Mouse (Mus musculus) forebrain, embryonic 14.5 days (tissue): ENCODE data around the gene Ralgps2. TPM values are rescaled to one million over a fixed set of nuclear protein-coding genes. Genes with fewer than 3 reads are reported as not detected.

Experiments used
- ATAC-seq: fragments of 200-750 bp; cut with Nextera tagmentation; 2 replicates; pipeline ENCODE4 v1.8.0; 2017; ENCODE audit warnings: mild to moderate bottlenecking, moderate library complexity
- DNase-seq: peaks from one replicate; pipeline ENCODE4 v3.0.0-alpha.2; 2015; ENCODE audit warnings: low spot score
- H3K27ac ChIP-seq: fragments of 300-500 bp; sonication (generic); 2 replicates; pipeline ENCODE4 v1.5.1; 2014; ENCODE audit warnings: low read depth, mild to moderate bottlenecking, control low read depth, low read length, moderate library complexity
- H3K27me3 ChIP-seq: fragments of 300-500 bp; sonication (generic); replicated peaks from 2 replicates; pipeline ENCODE4 v1.6.1; 2014; ENCODE audit warnings: low read length, control low read depth, mixed read lengths; ENCODE audit not compliant: control insufficient read depth, insufficient read depth
- H3K36me3 ChIP-seq: fragments of 300-500 bp; sonication (generic); 2 replicates; pipeline ENCODE4 v1.6.1; 2014; ENCODE audit warnings: low read length, control low read depth; ENCODE audit not compliant: control insufficient read depth, insufficient read depth
- H3K4me1 ChIP-seq: fragments of 300-500 bp; sonication (generic); 2 replicates; pipeline ENCODE4 v1.6.1; 2014; ENCODE audit warnings: antibody characterized with exemption, low read length, control low read depth; ENCODE audit not compliant: control insufficient read depth, insufficient read depth
- H3K4me2 ChIP-seq: fragments of 300-500 bp; sonication (generic); 2 replicates; pipeline ENCODE4 v1.6.1; 2014; ENCODE audit warnings: mild to moderate bottlenecking, control low read depth, low read length
- H3K4me3 ChIP-seq: fragments of 300-500 bp; sonication (generic); 2 replicates; pipeline ENCODE4 v1.5.1; 2014; ENCODE audit warnings: low read depth, low read length, control low read depth
- H3K9ac ChIP-seq: fragments of 300-500 bp; sonication (generic); 2 replicates; pipeline ENCODE4 v1.6.1; 2014; ENCODE audit warnings: mild to moderate bottlenecking, low read length, control low read depth, moderate library complexity
- H3K9me3 ChIP-seq: fragments of 300-500 bp; sonication (generic); replicated peaks from 2 replicates; pipeline ENCODE4 v1.6.1; 2016; ENCODE audit warnings: low read length, control low read depth, mixed read lengths; ENCODE audit not compliant: control insufficient read depth
- WGBS: fragments of 180-500 bp; shearing (Covaris S2); extraction: QIAGEN DNeasy Blood & Tissue Kit; methylation state at CpG from one replicate; pipeline ENCODE4 v1.1.7; 2014; 5-methylcytosine and 5-hydroxymethylcytosine counted together
- polyA plus RNA-seq: library from polyadenylated mRNA; unstranded; fragments of >200 nt; fragmentation: Nextera tagmentation; extraction: Ambion mirVana; gene quantifications from 2 replicates; pipeline ENCODE4 v1.2.1, GENCODE M21; 2014

Ralgps2 gene
- polyA plus RNA-seq, 1 experiment from 2014 or later = 93.0 TPM

DNA sequence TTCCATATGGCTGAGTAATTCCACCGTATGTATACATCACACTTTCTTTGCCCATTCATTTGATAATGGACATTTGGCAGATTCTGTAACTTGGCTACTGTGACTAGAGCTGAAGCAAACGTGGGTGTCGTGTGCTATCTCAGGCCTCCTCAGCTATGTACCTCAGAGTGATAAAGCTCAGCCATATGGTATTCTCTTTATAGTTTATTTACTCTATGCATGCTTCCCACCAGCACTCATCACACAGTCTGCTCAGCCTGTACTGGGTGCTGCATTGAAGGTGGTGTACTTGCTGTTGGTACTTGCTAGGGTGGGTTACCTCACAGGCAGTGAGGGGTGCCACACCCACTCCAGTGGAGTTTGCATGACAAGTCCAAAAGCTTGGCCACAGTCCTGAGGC lies 174.1 kb downstream of the Ralgps2 start:
- no peak for DNase-seq
- Histone ChIP-seq H3K4me3 (no peak overlapping the region), H3K9me3 (no peaks in the 10 kb centered on the region), H3K4me1 (no peaks in the 10 kb centered on the region), H3K9ac (no peak overlapping the region), H3K36me3 (no peaks in the 10 kb centered on the region), H3K27ac (no peak overlapping the region), H3K27me3 (no peaks in the 10 kb centered on the region), H3K4me2 (no peak overlapping the region)
- no peak for ATAC-seq
- 92% methylated on average over 3 of the region's 3 CpGs for WGBS

DNA sequence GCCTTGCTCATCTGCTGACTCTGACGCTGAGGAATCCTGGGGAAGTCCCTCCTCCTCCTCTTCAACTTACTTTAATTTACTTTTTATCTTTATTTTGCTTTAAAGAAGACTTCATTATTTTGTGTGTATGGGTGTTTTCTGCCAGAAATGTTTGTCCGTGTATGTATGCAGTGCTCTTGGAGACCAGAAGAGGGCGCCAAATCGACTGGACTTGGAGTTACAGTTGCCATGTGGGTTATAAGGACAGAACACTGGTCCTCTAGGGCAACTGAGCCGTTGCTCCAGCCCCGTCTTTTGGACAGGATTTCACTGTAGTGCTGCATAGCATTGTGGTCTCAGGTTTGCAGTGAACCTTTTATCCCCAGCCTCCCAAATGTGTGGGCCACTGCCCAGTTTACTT lies 174.8 kb downstream of the Ralgps2 start:
- 77% methylated on average over 6 of the region's 6 CpGs for WGBS
- H3K27me3 ChIP-seq = no peaks in the 10 kb centered on the region
- ATAC-seq = no peak
- H3K36me3 ChIP-seq = no peaks in the 10 kb centered on the region
- no peak overlapping the region for H3K4me2 ChIP-seq
- no peaks in the 10 kb centered on the region for H3K9me3 ChIP-seq
- H3K4me3 ChIP-seq = no peak overlapping the region
- no peak overlapping the region for H3K9ac ChIP-seq
- no peak overlapping the region for H3K27ac ChIP-seq
- no peaks in the 10 kb centered on the region for H3K4me1 ChIP-seq
- no peak for DNase-seq

DNA sequence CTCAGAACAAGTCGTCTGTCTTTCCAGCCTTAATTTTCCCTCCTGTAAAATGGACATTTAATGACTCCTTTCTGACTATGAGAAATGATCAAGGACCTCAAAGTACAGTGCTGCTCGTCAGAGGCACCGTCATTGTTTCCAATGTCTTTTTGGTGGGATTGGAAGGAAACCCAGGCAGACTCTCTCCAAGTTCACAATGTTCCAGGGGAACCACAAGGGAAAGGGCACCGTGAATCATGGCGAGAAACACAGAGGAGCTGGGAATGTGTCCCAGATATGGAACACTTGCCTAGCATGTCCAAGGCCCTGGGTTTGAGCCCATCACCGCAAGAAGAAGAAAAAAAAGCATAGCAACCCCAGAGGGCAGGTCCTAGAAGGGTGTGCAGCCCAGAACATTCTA lies 176.1 kb downstream of the Ralgps2 start:
- Histone ChIP-seq H3K36me3 (no peaks in the 10 kb centered on the region), H3K27ac (no peak overlapping the region), H3K27me3 (no peaks in the 10 kb centered on the region), H3K9ac (no peak overlapping the region), H3K9me3 (no peaks in the 10 kb centered on the region), H3K4me3 (no peak overlapping the region), H3K4me2 (no peak overlapping the region), H3K4me1 (no peaks in the 10 kb centered on the region)
- no peak for ATAC-seq
- DNase-seq = no peak
- WGBS = 96% methylated on average over 6 of the region's 6 CpGs

DNA sequence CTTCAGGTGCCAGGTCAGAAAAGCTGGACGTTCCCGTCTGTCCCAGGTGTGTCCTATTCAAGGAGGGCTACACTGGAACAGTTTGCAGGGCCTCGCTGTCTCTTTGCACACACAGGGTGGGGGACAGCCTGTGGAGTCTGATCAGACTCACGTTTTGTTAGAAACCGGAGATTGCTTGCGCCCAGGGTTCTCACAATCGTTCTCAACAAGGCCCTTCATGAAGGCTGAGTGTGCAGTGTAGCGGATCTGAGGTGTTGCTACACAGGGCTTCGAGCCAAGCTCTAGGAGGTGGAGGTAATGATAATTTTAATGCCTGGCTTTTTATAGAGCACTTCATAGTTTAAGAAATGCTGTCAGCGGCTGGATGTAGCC lies 178.0 kb downstream of the Ralgps2 start:
- DNase-seq (no peak), ATAC-seq (no peak)
- Histone ChIP-seq H3K9ac (no peak overlapping the region), H3K9me3 (no peaks in the 10 kb centered on the region), H3K4me3 (no peak overlapping the region), H3K27ac (no peak overlapping the region), H3K4me2 (no peak overlapping the region), H3K36me3 (no peaks in the 10 kb centered on the region), H3K4me1 (no peaks in the 10 kb centered on the region), H3K27me3 (no peaks in the 10 kb centered on the region)
- WGBS = 79% methylated on average over 10 of the region's 10 CpGs

DNA sequence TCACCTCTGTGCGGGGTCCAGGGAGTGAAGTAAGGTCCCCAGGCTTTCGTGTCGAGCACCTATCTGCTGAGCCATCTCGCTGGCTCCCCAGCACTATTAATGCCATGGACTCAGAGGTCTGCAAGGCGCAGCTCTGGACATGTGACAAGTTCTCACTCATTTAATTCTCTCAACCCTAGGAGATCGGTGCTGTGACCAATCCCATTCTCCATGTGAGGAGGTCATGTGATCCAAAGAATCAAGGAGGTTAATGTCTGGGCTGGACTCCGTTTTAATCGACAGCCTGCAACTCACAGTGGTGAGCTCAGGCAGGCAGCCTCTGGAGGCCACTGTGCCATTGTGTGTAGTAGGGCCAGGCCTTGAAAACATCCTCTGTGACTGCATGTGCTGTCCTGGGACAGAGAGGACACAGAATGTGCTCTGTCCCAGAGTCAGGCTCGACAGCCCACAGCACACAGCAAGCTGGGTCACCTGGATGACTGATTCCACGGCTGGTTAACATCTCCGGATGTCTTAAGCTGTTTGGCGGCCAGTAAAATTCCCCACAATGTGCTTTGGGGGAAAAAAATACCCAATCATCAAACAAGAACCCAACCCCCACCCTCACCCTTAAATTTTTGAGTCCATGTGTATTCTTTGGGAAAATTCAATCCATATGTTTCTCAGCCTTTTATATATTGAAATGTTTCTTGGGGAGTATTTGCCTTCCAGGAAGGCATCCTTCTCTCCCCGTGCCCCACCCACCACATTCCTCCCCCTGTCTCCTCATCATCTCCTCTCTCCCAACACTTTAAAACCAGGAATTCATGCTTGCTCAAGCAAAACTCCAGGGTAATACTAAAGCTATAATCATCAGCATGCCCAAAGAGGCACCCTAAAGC lies 178.6 kb downstream of the Ralgps2 start:
- Histone ChIP-seq H3K4me1 (no peaks in the 10 kb centered on the region), H3K27me3 (no peaks in the 10 kb centered on the region), H3K9me3 (no peaks in the 10 kb centered on the region), H3K36me3 (no peaks in the 10 kb centered on the region), H3K4me2 (no peak overlapping the region), H3K27ac (no peak overlapping the region), H3K4me3 (no peak overlapping the region), H3K9ac (no peak overlapping the region)
- 76% methylated on average over 13 of the region's 13 CpGs for WGBS
- DNase-seq (no peak), ATAC-seq (no peak)

DNA sequence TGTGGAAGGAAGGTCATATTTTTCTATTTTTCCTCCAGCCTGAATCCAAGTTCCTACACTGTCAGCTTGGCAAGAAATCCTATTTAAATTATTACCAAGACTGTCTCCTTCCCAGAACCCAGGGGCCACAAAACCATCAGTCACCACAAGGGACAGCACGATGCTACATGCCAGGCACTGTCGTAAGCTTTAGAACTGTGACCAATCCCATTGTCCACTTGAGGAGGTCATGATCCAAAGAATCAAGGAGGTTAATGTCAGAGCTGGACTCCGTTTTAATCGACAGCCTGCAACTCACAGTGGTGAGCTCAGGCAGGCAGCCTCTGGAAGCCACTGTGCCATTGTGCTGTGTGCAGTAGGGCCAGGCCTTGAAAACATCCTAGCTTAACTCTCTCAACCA lies 181.1 kb downstream of the Ralgps2 start:
- no peaks in the 10 kb centered on the region for H3K27me3 ChIP-seq
- no peak overlapping the region for H3K4me3 ChIP-seq
- H3K36me3 ChIP-seq = no peaks in the 10 kb centered on the region
- H3K4me2 ChIP-seq = no peak overlapping the region
- 53% methylated on average over 4 of the region's 4 CpGs for WGBS
- H3K9me3 ChIP-seq = no peaks in the 10 kb centered on the region
- ATAC-seq (no peak), DNase-seq (no peak)
- peaks cover 8% of the 10 kb centered on the region for H3K4me1 ChIP-seq
- H3K27ac ChIP-seq = no peak overlapping the region
- no peak overlapping the region for H3K9ac ChIP-seq

DNA sequence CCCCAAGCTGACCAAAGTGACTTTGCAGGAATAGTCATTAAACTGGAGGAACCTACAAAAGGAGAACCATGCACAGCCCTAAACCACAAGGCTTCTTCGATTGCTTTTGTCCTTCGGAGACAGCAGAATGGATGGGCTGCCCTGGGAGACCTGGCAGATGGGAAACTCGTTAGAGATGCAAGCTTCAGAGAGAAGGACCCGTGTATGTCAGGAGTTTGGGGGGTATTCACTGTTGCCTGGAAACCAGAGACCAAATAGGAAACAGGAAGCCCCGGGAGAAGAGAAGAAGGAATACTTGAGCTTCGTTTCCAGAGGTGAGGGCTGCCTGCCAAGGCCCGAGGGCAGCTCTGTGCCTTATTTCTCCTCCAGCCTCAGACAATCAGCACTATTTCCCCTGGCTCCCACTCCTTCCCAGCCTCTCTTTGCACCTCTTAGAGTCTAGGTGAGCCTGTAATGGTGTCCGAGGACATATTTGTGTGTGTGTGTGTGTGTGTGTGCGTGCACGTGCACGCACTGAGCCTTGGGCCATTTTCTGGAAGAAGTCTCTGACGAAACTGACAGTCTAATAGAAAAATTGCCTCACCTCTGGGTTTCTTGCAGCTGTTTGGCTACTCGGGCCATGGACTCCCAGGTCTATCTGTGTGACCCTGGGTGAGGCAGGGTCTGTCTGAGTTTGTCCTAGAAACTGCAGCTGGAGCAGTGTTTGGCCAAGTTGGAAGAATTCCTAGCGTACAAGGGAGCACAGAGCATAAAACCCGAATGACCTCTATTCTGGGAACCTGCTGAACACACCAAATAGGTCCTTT lies 184.6 kb downstream of the Ralgps2 start:
- peak; percentile 57 for ATAC-seq
- H3K9ac ChIP-seq = no peak overlapping the region
- H3K27me3 ChIP-seq = no peaks in the 10 kb centered on the region
- H3K36me3 ChIP-seq = no peaks in the 10 kb centered on the region
- H3K4me2 ChIP-seq = peak overlapping the region; percentile 7; the same call in 1 of the 2 replicates
- H3K27ac ChIP-seq = peak overlapping the region; percentile 52; the same call in 1 of the 2 replicates
- 45% methylated on average over 15 of the region's 15 CpGs for WGBS
- H3K9me3 ChIP-seq = no peaks in the 10 kb centered on the region
- DNase-seq = peak; percentile 78
- peaks cover 8% of the 10 kb centered on the region for H3K4me1 ChIP-seq
- no peak overlapping the region for H3K4me3 ChIP-seq
